Mouse (Mus musculus) bone marrow macrophage, adult 2 months (primary cell): Measurements from ENCODE around the gene Omt2a.

Source experiments
- CTCF ChIP-seq: IDR thresholded peaks from 2 replicates; pipeline ENCODE4 v1.5.1; 2012; ENCODE audit warnings: low read depth, mild to moderate bottlenecking, low read length, moderate library complexity
- POLR2A ChIP-seq: IDR thresholded peaks from 2 replicates; pipeline ENCODE4 v1.6.1; 2012; ENCODE audit warnings: mild to moderate bottlenecking, low read depth, low read length, borderline replicate concordance

GRCm38 (mm10) chr9:78360484-78360872, 45.9 kb upstream of the Omt2a start:
- TF ChIP-seq CTCF (no peak), POLR2A (no peak)
